Mouse (Mus musculus): ENCODE results near the gene Prss48.

Prss48 gene

GRCm38 (mm10) chr3:86002423-86002822, at the start of gene Prss48:
Prss48 (minus strand) TSS chr3:86002491.
- 82% methylated on average over 17 of the region's 17 CpGs for WGBS

- WGBS: 83% methylated on average over 2 of the region's 2 CpGs
These were observed 46.8 kb upstream of the Prss48 start for GRCm38 (mm10) chr3:86049041-86049440.

GRCm38 (mm10) chr3:86047686-86048408, 45.6 kb upstream of the Prss48 start:
- WGBS: 69% methylated on average over 9 of the region's 9 CpGs

GRCm38 (mm10) chr3:86040286-86041201, 38.3 kb upstream of the Prss48 start:
- WGBS: 43% methylated on average over 14 of the region's 14 CpGs

- 38% methylated on average over 3 of the region's 3 CpGs for WGBS
These were observed 36.4 kb upstream of the Prss48 start for GRCm38 (mm10) chr3:86038648-86039047.

GRCm38 (mm10) chr3:86037926-86038484, 35.7 kb upstream of the Prss48 start:
- WGBS: 69% methylated on average over 9 of the region's 9 CpGs

GRCm38 (mm10) chr3:86033455-86034090, 31.3 kb upstream of the Prss48 start:
- 76% methylated on average over 9 of the region's 9 CpGs for WGBS

- WGBS: 64% methylated on average over 4 of the region's 4 CpGs
These were observed 28.3 kb upstream of the Prss48 start for GRCm38 (mm10) chr3:86030566-86030965.

GRCm38 (mm10) chr3:86028658-86029375, 26.5 kb upstream of the Prss48 start:
- WGBS: 78% methylated on average over 15 of the region's 15 CpGs

GRCm38 (mm10) chr3:86025341-86026137, 23.2 kb upstream of the Prss48 start:
- WGBS: 94% methylated on average over 20 of the region's 20 CpGs

GRCm38 (mm10) chr3:86024065-86024795, 21.9 kb upstream of the Prss48 start:
- 91% methylated on average over 12 of the region's 12 CpGs for WGBS

- WGBS: 62% methylated on average over 4 of the region's 4 CpGs
These were observed 19.4 kb upstream of the Prss48 start for GRCm38 (mm10) chr3:86021651-86022050.

GRCm38 (mm10) chr3:86020921-86021650, 18.8 kb upstream of the Prss48 start:
- WGBS: 77% methylated on average over 16 of the region's 16 CpGs

GRCm38 (mm10) chr3:86017484-86017883, 15.2 kb upstream of the Prss48 start:
- WGBS: 43% methylated on average over 8 of the region's 8 CpGs

- WGBS: 98% methylated on average over 1 of the region's 1 CpGs
These were observed 14.7 kb upstream of the Prss48 start for GRCm38 (mm10) chr3:86016965-86017364.

- WGBS: 87% methylated on average over 10 of the region's 10 CpGs
These were observed 11.5 kb upstream of the Prss48 start for GRCm38 (mm10) chr3:86013837-86014236.

GRCm38 (mm10) chr3:86011833-86012232, 9.5 kb upstream of the Prss48 start:
- WGBS: 76% methylated on average over 3 of the region's 3 CpGs

- WGBS: 72% methylated on average over 6 of the region's 6 CpGs
These were observed 9.1 kb upstream of the Prss48 start for GRCm38 (mm10) chr3:86011373-86011772.

- WGBS: 78% methylated on average over 3 of the region's 3 CpGs
These were observed 8.3 kb upstream of the Prss48 start for GRCm38 (mm10) chr3:86010618-86011017.

Data from cerebral cortex, adult 2 months (tissue).